Mouse (Mus musculus): ENCODE data around the gene Nol4l.

DNA sequence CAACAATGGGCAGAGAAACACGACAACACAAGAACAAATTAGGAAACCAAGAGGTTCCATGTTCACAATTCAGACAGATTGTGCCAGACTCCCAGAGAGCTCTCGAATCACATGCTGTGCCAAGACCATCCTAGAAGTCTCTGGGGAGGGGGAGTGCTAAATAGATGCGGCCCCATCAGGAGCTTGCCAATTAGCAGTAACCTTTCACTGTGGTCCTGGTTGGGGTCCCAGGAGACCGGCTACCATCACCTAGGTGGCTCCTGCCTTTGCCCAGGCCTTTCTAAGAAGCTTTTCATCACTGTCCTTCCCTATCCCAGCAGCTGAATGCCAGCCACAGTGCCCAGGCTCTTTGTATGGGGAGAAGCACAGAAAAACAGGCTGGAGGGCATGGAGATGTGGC lies 45.7 kb downstream of the Nol4l start:
- TF ChIP-seq POLR2A (IDR thresholded peaks at IDR 0.05; ENCODE audit: low read depth, low read length) (no peak), CTCF (IDR thresholded peaks at IDR 0.05; ENCODE audit: extremely low read depth, insufficient read length, insufficient replicate concordance, low read depth, low read length) (no peak)

Measured in small intestine, adult 2 months (tissue).